Mouse (Mus musculus): ENCODE data around the gene Nap1l5.

DNA sequence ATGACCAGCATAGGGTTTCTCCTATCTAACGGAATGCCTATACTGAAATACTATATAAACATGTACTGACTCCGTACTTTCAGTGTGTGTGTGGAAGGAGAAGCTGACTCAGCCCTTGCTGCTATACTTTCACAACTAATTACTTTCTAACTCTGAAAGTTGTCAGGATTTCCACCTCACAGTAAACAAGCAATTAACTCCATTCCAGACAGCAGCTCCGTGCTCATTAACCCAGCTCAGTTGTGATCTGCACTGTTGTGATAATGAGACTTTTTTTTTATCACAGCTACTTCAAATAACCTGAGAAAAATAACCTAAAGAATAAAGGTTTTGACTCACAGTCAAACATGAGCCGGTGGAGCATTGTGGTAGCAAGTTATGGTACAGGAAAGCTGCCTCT, 11.9 kb downstream of the Nap1l5 start:
- TF ChIP-seq CTCF (IDR thresholded peaks at IDR 0.05; ENCODE audit: extremely low read depth, insufficient read depth, insufficient read length, insufficient replicate concordance) (no peak), POLR2A (IDR thresholded peaks at IDR 0.05; ENCODE audit: low read depth, low read length) (no peak)
